8 mouse cellular contexts compared by ENCODE assay signal in the genomic region with DNA sequence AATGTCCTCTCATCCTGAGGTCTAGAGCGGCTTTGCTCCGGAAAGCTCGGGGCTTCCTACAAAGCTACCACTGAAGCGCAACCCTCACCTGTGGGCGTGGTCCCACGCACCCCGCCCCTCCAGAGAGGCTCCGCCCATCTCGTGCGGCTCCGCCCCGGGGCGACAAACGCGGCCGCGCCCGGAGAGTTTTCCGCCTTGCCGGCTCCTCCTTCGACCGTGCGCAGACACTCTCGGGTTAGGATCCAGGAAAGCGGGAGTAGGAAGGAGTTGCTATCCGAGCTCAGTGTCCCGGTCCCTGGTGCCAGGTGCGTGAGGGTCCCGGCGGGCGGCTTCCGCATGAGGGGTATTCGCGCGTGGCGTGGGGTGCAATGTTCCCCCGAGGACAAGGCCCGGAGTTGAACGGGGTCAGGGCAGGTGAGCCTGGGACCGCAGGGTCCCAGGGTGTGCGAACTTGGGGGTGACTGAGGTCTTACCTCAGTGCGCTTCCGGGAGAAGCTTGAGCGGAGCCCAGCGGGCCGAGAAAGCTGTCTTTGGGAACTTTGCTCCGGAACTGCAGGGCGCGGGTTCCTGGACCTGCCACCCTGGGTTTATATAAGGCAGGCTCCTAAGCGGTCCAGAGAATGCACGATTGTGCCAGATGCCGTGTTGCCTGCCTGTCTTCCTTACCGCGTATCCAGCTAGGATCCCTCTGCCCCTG. TPM values are rescaled to one million over a fixed set of nuclear protein-coding genes. Genes with fewer than 3 reads are reported as not detected.
A peak's percentile ranks its signal among the peaks of the same experiment; 100 is the strongest.
DNase-seq lines count a peak whose midpoint lies in the region; ATAC-seq lines count a peak whose summit lies in the region.

Gene Anxa11, plus strand, starts transcription at position 166 of the 697 bp plus-strand sequence.

- peak within 1 kb of the TSS; percentile 62 for H3K4me3 ChIP-seq in embryonic facial prominence, embryonic 11.5 days (ENCODE audit: low read depth, low read length)

- no peaks in the 10 kb centered on the region for H3K36me3 ChIP-seq in embryonic facial prominence, embryonic 11.5 days (replicated peaks; ENCODE audit: control insufficient read depth, insufficient read depth, low read depth, low read length)

- peak; percentile 70 for ATAC-seq in embryonic facial prominence, embryonic 11.5 days (replicated peaks; ENCODE audit: insufficient number of reproducible peaks, low FRiP score, low TSS enrichment, low read depth)

- H3K27ac ChIP-seq in embryonic facial prominence, embryonic 11.5 days (replicated peaks; ENCODE audit: low read depth, low read length), result no peak within 1 kb of the TSS

- peak within 1 kb of the TSS; percentile 58 for H3K9ac ChIP-seq in embryonic facial prominence, embryonic 11.5 days (replicated peaks; ENCODE audit: low read length)

- H3K4me1 ChIP-seq in embryonic facial prominence, embryonic 11.5 days (ENCODE audit: control insufficient read depth, insufficient read depth, low read length), result no peaks in the 10 kb centered on the region

- no peaks in the 10 kb centered on the region for H3K9me3 ChIP-seq in embryonic facial prominence, embryonic 11.5 days (replicated peaks; ENCODE audit: control insufficient read depth, low read length)

- WGBS in embryonic facial prominence, embryonic 11.5 days, result under 1% methylated on average over 54 of the region's 54 CpGs

- DNase-seq in 3T3-L1 (ENCODE audit: low read depth, low spot score), result peak; percentile 65
- DNase-seq in adrenal gland, postnatal 14 days, result peak; percentile 93
- peak; percentile 85 for DNase-seq in embryonic facial prominence, embryonic 11.5 days (ENCODE audit: low spot score)
- DNase-seq in heart, adult 18-20 months, result peak; percentile 92 to 95
- DNase-seq in kidney, adult 18-20 months, result peak; percentile 96
- peak; percentile 87 for DNase-seq in liver
- DNase-seq in monocyte, adult 2 months (ENCODE audit: low read depth in 1 of 2, low spot score in 2 of 2), result peak; percentile 47 to 75
- DNase-seq in spleen, postnatal 4 days (ENCODE audit: low spot score in 2 of 2), result peak; percentile 89 to 94

- H3K4me2 ChIP-seq in embryonic facial prominence, embryonic 11.5 days (ENCODE audit: low read depth, low read length), result peak within 1 kb of the TSS; percentile 96

- peaks cover 16% of the 10 kb centered on the region for H3K27me3 ChIP-seq in embryonic facial prominence, embryonic 11.5 days (ENCODE audit: control insufficient read depth, insufficient read depth, low read length)

RNA-seq across cellular contexts. Expression of gene Anxa11, which starts in this region (rescaled TPM):
- total RNA-seq in adrenal gland, postnatal 14 days (2021), result 51.1 and 59.2 TPM in 2 replicates
- polyA plus RNA-seq in embryonic facial prominence, embryonic 11.5 days (2014; fragmentation: Nextera tagmentation; extraction: Ambion mirVana), result 7.1 and 9.1 TPM in 2 replicates
- total RNA-seq in heart, adult 18-20 months (2021), result 10 to 100 TPM; 76.1 to 82.5 TPM
